Mouse (Mus musculus): ENCODE data around the gene Hmga2. TPM values are rescaled to one million over a fixed set of nuclear protein-coding genes. Genes with fewer than 3 reads are reported as not detected.
"Not testable (repeated sequence)": the region's sequence is repeated elsewhere in the genome, so short reads cannot be mapped to it uniquely, and the experiment has no call there.

Gene Hmga2
- total RNA-seq, 2 experiments from 2014 or later, result not detected

GRCm38 (mm10) chr10:120366173-120366592, 110.1 kb downstream of the Hmga2 start:
- not testable (repeated sequence) for ATAC-seq (replicated peaks; ENCODE audit: low FRiP score, poor library complexity, severe bottlenecking)

DNA sequence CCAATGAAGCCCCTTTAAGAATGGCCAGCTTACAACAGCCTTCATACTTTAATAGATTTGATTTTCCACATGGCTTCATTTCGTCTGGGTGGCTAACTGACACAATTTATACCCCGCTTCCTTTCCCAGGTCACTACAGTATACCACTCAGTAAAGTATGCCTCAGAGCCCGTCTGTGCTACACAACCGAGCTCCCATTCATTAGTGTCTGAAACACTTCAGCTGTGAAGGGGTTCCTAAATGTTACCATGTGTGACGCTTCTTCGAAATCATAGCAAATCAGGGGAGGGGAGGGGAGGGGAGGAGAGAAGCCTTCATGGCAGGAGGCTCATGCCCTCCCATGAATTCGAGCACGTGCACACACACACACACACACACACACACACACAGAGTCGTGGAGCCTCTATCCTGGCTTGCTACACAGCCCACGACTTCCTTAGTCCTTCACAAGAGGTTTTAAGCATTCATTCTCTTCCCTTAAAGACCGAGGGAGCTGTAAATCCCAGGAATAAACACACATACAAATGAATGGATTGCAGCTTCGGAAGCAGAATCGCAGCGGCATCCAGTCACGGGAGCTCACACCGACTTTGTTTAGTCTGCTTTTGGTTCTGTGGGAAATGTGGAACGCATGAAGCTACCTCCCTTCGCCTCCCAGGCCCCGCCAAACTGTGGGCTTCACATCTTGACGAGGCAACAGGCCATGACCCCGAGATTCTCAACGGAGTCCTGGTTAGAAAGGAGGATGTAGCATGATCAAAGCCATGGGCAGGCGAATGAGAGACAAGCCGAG, 110.7 kb downstream of the Hmga2 start:
- ATAC-seq (replicated peaks; ENCODE audit: low FRiP score, poor library complexity, severe bottlenecking), result no peak

- ATAC-seq (replicated peaks; ENCODE audit: low FRiP score, poor library complexity, severe bottlenecking), result peak; percentile 58
Measured at GRCm38 (mm10) chr10:120363983-120364582, 112.2 kb downstream of the Hmga2 start.

DNA sequence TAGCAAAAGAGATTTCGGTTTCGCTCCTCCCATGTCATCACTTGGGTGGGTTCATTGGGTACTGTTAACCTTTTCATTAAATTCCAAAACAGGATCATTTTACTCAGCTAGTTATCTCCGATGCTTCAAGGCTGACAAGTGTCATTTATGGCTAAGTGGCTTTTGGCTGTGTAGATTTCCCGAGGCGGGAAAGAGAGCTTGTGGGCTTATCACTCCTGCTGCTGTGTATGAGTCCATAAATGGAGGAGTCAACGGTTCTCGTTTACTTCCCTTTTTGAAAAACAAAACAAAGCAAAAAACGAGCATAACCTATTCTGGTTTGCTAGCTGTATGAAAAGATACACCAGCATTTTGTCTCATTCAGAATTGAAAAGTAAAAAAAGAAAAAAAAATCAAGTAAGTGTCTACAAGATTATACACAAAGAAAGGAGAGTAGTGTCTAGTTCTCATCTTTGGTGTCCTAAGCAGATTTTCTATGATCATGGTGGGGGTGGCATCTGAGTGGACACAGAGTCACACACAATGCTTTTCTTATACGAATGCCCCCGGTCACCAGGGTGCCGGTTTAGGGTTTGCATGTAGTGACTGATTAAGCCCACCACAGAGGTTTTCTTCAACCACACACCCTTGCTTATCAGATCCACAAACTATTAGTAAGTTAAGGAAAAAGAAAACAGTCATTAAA, 112.8 kb downstream of the Hmga2 start:
- ATAC-seq (replicated peaks; ENCODE audit: low FRiP score, poor library complexity, severe bottlenecking), result not testable (repeated sequence)

DNA sequence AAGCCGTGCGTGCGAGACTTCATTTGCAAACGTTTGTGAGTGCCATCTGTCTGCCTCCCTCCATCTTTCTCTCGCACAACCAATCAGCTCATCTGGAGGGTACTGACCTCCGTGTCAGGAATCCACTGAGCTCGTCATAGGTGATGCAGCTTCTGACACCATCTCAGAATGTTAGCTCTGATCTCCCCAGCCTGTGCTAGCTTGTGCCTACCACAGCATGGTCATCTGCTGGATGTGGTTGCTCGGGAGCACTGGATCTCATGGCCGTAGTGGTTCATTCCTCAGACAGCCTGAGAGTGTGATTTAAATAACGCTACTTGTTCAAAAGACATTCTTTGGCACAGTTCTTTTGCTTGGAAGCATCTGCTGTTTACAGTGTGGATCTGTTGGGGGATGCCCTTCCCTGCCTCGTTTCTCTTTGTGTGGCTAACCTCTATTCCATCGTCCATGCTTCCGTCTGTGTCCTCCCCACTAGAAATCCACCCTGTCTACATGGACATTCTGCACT, 121.7 kb downstream of the Hmga2 start:
- no peak for ATAC-seq (replicated peaks; ENCODE audit: low FRiP score, poor library complexity, severe bottlenecking)

DNA sequence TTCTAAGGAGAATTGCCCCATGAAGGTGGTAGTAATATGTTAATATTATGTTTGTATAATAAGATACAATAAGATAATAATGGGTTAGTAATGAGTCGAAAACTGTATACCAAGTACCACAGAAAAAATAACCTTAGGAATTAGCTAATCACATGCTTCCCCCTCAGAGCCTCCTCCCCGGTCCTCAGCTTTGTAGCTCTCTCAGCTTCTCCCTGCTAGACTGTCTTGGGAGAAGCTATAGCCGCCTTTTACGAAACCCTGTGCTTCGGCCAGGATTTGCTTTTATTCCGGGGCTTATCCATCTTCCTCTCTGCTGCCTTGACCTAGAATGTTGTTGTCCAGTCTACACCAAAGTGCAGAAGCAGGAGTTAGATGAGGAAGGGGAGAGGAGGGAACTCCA, 130.9 kb downstream of the Hmga2 start:
- ATAC-seq (replicated peaks; ENCODE audit: low FRiP score, poor library complexity, severe bottlenecking), result no peak

DNA sequence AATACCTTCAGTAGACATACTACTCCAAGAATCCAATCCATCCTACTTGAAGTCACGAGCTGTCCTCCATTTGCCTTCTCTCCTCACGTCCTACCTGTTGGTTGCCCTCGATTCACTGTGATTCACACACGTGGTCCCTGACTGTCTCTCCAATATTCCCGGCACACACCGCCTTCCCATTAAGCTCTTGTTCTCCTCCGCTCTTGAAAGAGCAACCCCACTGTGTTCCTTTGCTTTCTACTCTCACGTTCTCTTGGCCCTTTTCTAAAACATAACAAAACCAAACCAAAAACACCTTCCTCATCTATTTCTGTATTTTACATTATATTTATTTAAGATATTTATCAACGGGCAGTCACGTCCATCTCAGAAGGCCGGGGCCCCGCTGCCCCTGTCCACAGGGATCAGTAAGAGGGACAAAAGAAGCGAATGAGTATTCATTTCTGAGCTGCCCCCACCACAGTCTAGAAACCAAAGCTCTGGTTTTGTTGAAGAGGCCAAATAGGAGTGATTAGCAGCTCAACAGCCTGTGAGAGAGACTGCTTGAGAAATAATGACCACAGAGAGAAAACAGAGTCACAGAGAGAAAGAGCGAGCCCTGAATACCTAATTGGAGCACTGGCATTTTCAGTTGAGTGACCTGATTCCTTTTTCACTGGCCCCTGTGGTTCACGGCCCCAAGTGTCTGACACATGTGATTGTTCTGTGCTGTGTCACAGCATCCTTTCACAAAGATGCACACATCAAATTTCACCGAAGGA, 131.5 kb downstream of the Hmga2 start:
- ATAC-seq (replicated peaks; ENCODE audit: low FRiP score, poor library complexity, severe bottlenecking), result no peak

DNA sequence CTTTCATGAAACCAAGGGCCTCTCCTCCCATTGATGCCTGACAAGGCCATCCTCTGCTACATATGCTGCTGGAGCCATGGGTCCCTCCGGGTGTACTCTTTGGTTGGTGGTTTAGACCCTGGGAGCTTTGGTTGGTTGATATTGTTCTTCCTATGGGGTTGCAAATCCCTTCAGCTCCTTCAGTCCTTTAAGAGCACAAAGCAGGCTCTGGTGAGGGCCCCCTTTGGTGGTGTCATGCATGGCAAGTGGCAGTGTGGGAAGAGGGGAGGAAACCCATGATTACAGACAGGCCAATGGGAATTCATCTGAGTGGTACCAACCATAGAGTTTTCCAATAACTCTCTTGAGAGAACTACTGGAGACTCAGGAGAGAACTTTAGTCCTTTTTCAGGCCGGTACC, 136.4 kb downstream of the Hmga2 start:
- not testable (repeated sequence) for ATAC-seq (replicated peaks; ENCODE audit: low FRiP score, poor library complexity, severe bottlenecking)

GRCm38 (mm10) chr10:120339324-120339723, 136.9 kb downstream of the Hmga2 start:
- ATAC-seq (replicated peaks; ENCODE audit: low FRiP score, poor library complexity, severe bottlenecking), result no peak

- no peak for ATAC-seq (replicated peaks; ENCODE audit: low FRiP score, poor library complexity, severe bottlenecking)
Measured at GRCm38 (mm10) chr10:120338841-120339240, 137.4 kb downstream of the Hmga2 start.

GRCm38 (mm10) chr10:120338431-120338830, 137.8 kb downstream of the Hmga2 start:
- ATAC-seq (replicated peaks; ENCODE audit: low FRiP score, poor library complexity, severe bottlenecking), result not testable (repeated sequence)

DNA sequence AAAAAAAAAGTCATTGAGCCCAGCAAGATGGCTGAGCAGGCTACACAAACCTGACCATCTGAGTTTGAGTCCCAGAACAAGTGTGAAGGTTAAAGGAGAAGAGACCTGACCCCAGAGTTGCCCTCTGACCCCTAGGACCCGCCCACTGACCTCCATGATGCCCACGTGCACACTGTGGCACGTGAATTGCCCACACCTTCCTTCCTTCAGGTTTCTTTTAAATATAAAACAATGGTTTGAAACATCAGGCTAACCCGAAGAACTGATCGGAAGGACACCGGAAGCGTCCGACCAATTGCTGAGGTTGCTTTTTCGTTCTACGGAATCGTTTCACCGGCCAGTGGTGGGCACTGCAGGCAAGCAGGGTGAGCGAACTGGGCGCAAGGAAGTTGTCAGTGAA, 148.3 kb downstream of the Hmga2 start:
- no peak for ATAC-seq (replicated peaks; ENCODE audit: low FRiP score, poor library complexity, severe bottlenecking)

DNA sequence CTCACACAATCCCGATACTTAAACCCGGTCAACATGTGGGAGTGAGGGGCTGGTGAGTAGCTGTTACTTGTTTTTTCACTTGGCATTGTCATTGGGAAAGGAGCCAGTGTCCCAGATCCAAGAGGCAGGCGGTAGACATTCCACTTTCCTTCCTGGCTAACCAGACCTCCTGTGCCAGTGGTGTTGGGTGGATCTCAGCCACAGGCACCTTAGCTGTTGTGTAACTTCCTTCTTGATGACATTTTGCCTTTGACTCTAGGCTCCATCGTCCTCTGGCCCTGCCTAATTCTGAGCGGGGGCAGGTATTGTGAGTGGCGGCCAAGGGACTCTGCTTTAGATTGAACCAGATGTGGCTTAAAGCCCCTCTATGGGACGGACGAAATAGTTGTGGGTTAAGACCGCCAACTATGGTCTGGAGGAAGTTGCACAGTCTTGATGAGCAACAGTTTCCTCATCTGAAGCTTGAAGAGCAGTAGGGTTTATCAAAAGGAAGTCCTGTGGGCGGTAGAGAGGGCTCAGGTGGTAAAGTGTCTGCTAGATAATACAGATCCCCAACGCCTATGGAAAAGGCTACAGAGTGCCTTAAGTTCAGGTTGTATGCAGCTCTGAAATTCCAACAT, 152.6 kb downstream of the Hmga2 start:
- ATAC-seq (replicated peaks; ENCODE audit: low FRiP score, poor library complexity, severe bottlenecking), result no peak

DNA sequence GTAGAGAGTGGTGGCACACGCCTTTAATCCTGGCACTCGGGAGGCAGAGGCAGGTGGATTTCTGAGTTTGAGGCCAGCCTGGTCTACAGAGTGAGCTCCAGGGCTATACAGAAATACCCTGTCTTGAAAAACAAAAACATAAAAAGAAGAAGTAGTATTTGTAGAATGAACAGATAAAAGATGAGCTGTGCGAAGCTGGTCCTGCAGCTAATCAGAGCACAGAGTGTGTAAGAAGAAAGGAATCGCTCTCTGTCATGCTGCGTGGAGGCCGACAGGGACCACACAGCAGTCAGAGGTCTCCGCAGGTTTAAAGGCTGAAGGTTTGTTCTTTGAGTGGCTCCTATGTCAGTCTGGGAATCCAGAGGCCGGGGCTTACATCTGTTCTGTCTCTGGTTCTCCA, 153.5 kb downstream of the Hmga2 start:
- ATAC-seq (replicated peaks; ENCODE audit: low FRiP score, poor library complexity, severe bottlenecking), result no peak

GRCm38 (mm10) chr10:120319614-120320013, 156.7 kb downstream of the Hmga2 start:
- no peak for ATAC-seq (replicated peaks; ENCODE audit: low FRiP score, poor library complexity, severe bottlenecking)

Other genes starting within 250 kb of the Hmga2 start
- 14.8 and 17.6 TPM in 2 replicates for gene Llph, start 249.4 kb downstream of the Hmga2 start, total RNA-seq (2015; ENCODE audit: low replicate concordance)
- gene Llph, start 249.4 kb downstream of the Hmga2 start, total RNA-seq (2017; ENCODE audit: low replicate concordance), result 15.8 and 27.3 TPM in 2 replicates

Data from erythroblast, adult 5-6 weeks (primary cell).